Mouse (Mus musculus) hindbrain, embryonic 14.5 days (tissue): ENCODE data around the gene Amph. TPM values are rescaled to one million over a fixed set of nuclear protein-coding genes. Genes with fewer than 3 reads are reported as not detected.

Experiments used
- ATAC-seq: fragments of 200-750 bp; cut with Nextera tagmentation; 2 replicates; pipeline ENCODE4 v1.8.0; 2017; ENCODE audit warnings: moderate number of reproducible peaks, mild to moderate bottlenecking, moderate TSS enrichment, moderate library complexity; ENCODE audit not compliant: low FRiP score
- DNase-seq: peaks from one replicate; pipeline ENCODE4 v3.0.0-alpha.2; 2015; ENCODE audit warnings: low spot score
- H3K27ac ChIP-seq: fragments of 300-500 bp; sonication (generic); 2 replicates; pipeline ENCODE4 v1.5.1; 2014; ENCODE audit warnings: mild to moderate bottlenecking, moderate library complexity
- H3K27me3 ChIP-seq: fragments of 300-500 bp; sonication (generic); 2 replicates; pipeline ENCODE4 v1.6.1; 2014; ENCODE audit warnings: mild to moderate bottlenecking, low read length, mixed read lengths; ENCODE audit not compliant: control insufficient read depth, insufficient read depth
- H3K36me3 ChIP-seq: fragments of 300-500 bp; sonication (generic); replicated peaks from 2 replicates; pipeline ENCODE4 v1.6.1; 2014; ENCODE audit not compliant: control insufficient read depth, insufficient read depth
- H3K4me1 ChIP-seq: fragments of 300-500 bp; sonication (generic); replicated peaks from 2 replicates; pipeline ENCODE4 v1.6.1; 2014; ENCODE audit warnings: antibody characterized with exemption, low read length, mixed read lengths; ENCODE audit not compliant: control insufficient read depth, insufficient read depth
- H3K4me2 ChIP-seq: fragments of 300-500 bp; sonication (generic); replicated peaks from 2 replicates; pipeline ENCODE4 v1.6.1; 2014; ENCODE audit warnings: mild to moderate bottlenecking, moderate library complexity
- H3K4me3 ChIP-seq: fragments of 300-500 bp; sonication (generic); replicated peaks from 2 replicates; pipeline ENCODE4 v1.5.1; 2014; ENCODE audit warnings: mild to moderate bottlenecking, low read length
- H3K9ac ChIP-seq: fragments of 300-500 bp; sonication (generic); 2 replicates; pipeline ENCODE4 v1.6.1; 2014
- H3K9me3 ChIP-seq: fragments of 300-500 bp; sonication (generic); 2 replicates; pipeline ENCODE4 v1.6.1; 2016; ENCODE audit warnings: low read length; ENCODE audit not compliant: control insufficient read depth
- WGBS: fragments of 180-500 bp; shearing (Covaris S2); extraction: QIAGEN DNeasy Blood & Tissue Kit; methylation state at CpG from one replicate; pipeline ENCODE4 v1.1.7; 2014; 5-methylcytosine and 5-hydroxymethylcytosine counted together
- polyA plus RNA-seq: library from polyadenylated mRNA; unstranded; fragments of >200 nt; fragmentation: Nextera tagmentation; extraction: Ambion mirVana; gene quantifications from 2 replicates; pipeline ENCODE4 v1.2.1, GENCODE M21; 2014

Amph gene
- polyA plus RNA-seq, 1 experiment from 2014 or later: 76.8 TPM

DNA sequence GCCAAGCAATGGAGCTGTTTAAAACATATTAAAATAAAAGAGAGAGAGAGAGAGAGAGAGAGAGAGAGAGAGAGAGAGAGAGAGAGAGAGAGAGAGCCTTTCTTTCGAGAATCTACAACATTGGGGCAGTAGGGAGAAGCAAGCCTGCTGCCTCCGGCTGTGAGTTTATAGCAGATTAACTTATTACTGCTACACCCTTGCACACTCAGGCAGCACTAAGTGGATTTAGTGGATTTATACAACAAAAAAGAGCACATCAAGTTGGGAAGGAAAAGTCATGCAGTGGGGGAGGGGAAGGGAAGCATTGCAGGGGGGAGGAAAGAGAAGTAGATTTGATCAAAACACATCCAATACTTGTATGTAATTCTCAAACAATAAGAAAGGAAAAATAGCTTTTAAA, 73.5 kb downstream of the Amph start:
- no peak overlapping the region for H3K27ac ChIP-seq
- H3K4me1 ChIP-seq: no peaks in the 10 kb centered on the region
- ATAC-seq (no peak), DNase-seq (no peak)
- H3K27me3 ChIP-seq: no peaks in the 10 kb centered on the region
- 0 out of 2 replicates have a peak, but pooled peaks cover 7% of the 10 kb centered on the region for H3K9me3 ChIP-seq
- WGBS: 82% methylated on average over 2 of the region's 2 CpGs
- H3K9ac ChIP-seq: no peak overlapping the region
- H3K4me3 ChIP-seq: no peak overlapping the region
- no peak overlapping the region for H3K4me2 ChIP-seq
- H3K36me3 ChIP-seq: no peaks in the 10 kb centered on the region

DNA sequence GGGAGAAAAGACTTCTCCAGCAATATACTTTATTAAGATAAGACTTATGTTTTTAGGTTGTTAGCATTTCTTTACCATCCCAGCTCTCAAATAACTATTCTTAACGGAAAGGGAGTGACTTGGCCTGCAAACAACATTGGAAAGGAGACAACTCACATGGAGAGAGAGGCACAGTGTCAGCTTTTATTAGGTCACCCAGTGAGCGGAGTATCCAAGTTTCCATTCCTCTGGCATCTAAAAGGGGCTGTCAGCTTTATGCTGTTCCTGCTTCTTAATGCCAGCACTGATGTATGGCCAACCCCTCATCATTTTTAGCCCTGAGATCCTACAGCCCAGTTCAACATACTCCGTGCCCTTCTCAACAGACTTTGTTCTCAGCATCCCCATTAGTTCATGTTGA, 74.3 kb downstream of the Amph start:
- H3K27me3 ChIP-seq: no peaks in the 10 kb centered on the region
- H3K9ac ChIP-seq: no peak overlapping the region
- WGBS: 65% methylated on average over 3 of the region's 3 CpGs
- DNase-seq: no peak
- H3K4me2 ChIP-seq: no peak overlapping the region
- no peak for ATAC-seq
- H3K36me3 ChIP-seq: no peaks in the 10 kb centered on the region
- H3K4me1 ChIP-seq: no peaks in the 10 kb centered on the region
- H3K27ac ChIP-seq: no peak overlapping the region
- H3K9me3 ChIP-seq: 0 out of 2 replicates have a peak, but pooled peaks cover 7% of the 10 kb centered on the region
- H3K4me3 ChIP-seq: no peak overlapping the region

- Histone ChIP-seq H3K9ac (no peak overlapping the region), H3K4me1 (no peaks in the 10 kb centered on the region), H3K4me2 (no peak overlapping the region), H3K36me3 (no peaks in the 10 kb centered on the region), H3K27ac (no peak overlapping the region), H3K27me3 (no peaks in the 10 kb centered on the region), H3K9me3 (0 out of 2 replicates have a peak, but pooled peaks cover 5% of the 10 kb centered on the region), H3K4me3 (no peak overlapping the region)
- WGBS: 73% methylated on average over 2 of the region's 2 CpGs
- DNase-seq (no peak), ATAC-seq (no peak)
Measured at GRCm38 (mm10) chr13:19025091-19025688, 77.2 kb downstream of the Amph start.

- H3K27ac ChIP-seq: no peak overlapping the region
- no peak overlapping the region for H3K9ac ChIP-seq
- DNase-seq (no peak), ATAC-seq (no peak)
- H3K4me2 ChIP-seq: no peak overlapping the region
- H3K4me3 ChIP-seq: no peak overlapping the region
- WGBS: 91% methylated on average over 4 of the region's 4 CpGs
- no peaks in the 10 kb centered on the region for H3K9me3 ChIP-seq
- H3K36me3 ChIP-seq: no peaks in the 10 kb centered on the region
- no peaks in the 10 kb centered on the region for H3K4me1 ChIP-seq
- no peaks in the 10 kb centered on the region for H3K27me3 ChIP-seq
Measured at GRCm38 (mm10) chr13:19025906-19026305, 77.9 kb downstream of the Amph start.

- no peak overlapping the region for H3K9ac ChIP-seq
- H3K27me3 ChIP-seq: no peaks in the 10 kb centered on the region
- no peak overlapping the region for H3K27ac ChIP-seq
- 87% methylated on average over 3 of the region's 3 CpGs for WGBS
- no peaks in the 10 kb centered on the region for H3K36me3 ChIP-seq
- ATAC-seq: no peak
- H3K4me2 ChIP-seq: no peak overlapping the region
- no peak for DNase-seq
- no peaks in the 10 kb centered on the region for H3K4me1 ChIP-seq
- H3K9me3 ChIP-seq: no peaks in the 10 kb centered on the region
- H3K4me3 ChIP-seq: no peak overlapping the region
Measured at GRCm38 (mm10) chr13:19026923-19027322, 78.9 kb downstream of the Amph start.

DNA sequence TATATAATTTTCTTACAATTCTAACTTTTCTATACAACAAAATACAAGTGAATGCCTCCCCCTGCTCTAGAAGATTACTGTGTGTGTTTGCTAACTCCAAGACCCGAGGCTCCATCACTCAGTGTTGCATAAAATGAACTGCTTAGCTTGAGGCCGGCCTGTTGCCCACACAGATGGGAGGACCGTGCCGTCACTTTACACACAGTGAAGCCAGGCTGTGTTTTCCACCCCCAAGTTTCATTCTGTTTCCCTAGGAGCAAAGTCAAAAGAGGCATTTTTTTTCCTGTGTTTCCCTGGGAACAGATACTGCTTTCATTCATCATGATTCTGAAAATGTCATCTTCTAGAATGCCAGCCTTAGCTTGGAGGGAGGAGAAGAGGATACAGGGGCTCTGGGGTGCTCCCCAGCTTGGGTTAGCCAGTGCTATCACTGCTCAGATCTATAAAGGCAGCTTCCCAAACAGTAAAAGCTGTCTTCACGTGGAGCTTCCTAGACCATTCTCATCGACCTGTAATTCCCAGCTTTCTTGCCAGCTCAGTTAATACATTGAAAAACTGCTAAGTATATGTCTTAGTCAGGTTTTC, 79.9 kb downstream of the Amph start:
- ATAC-seq: no peak
- no peak overlapping the region for H3K27ac ChIP-seq
- no peaks in the 10 kb centered on the region for H3K9me3 ChIP-seq
- no peak overlapping the region for H3K9ac ChIP-seq
- H3K27me3 ChIP-seq: no peaks in the 10 kb centered on the region
- H3K4me2 ChIP-seq: no peak overlapping the region
- peak; percentile 30 for DNase-seq
- H3K36me3 ChIP-seq: no peaks in the 10 kb centered on the region
- no peak overlapping the region for H3K4me3 ChIP-seq
- WGBS: 55% methylated on average over 6 of the region's 6 CpGs
- H3K4me1 ChIP-seq: no peaks in the 10 kb centered on the region

GRCm38 (mm10) chr13:19031916-19032688, 84.1 kb downstream of the Amph start:
- Histone ChIP-seq H3K4me1 (no peaks in the 10 kb centered on the region), H3K9me3 (no peaks in the 10 kb centered on the region), H3K4me2 (no peak overlapping the region; the same call in 1 of the 2 replicates), H3K4me3 (no peak overlapping the region), H3K27me3 (no peaks in the 10 kb centered on the region), H3K9ac (no peak overlapping the region), H3K27ac (peak overlapping the region; percentile 12), H3K36me3 (no peaks in the 10 kb centered on the region)
- 58% methylated on average over 8 of the region's 8 CpGs for WGBS
- ATAC-seq: peak; percentile 54
- peak; percentile 29 for DNase-seq

- DNase-seq: no peak
- ATAC-seq: no peak
- H3K36me3 ChIP-seq: no peaks in the 10 kb centered on the region
- H3K9me3 ChIP-seq: no peaks in the 10 kb centered on the region
- 100% methylated on average over 1 of the region's 1 CpGs for WGBS
- no peak overlapping the region for H3K9ac ChIP-seq
- H3K4me1 ChIP-seq: no peaks in the 10 kb centered on the region
- H3K4me2 ChIP-seq: no peak overlapping the region
- no peak overlapping the region for H3K4me3 ChIP-seq
- no peak overlapping the region for H3K27ac ChIP-seq
- no peaks in the 10 kb centered on the region for H3K27me3 ChIP-seq
Measured at GRCm38 (mm10) chr13:19052090-19052489, 104.1 kb downstream of the Amph start.

DNA sequence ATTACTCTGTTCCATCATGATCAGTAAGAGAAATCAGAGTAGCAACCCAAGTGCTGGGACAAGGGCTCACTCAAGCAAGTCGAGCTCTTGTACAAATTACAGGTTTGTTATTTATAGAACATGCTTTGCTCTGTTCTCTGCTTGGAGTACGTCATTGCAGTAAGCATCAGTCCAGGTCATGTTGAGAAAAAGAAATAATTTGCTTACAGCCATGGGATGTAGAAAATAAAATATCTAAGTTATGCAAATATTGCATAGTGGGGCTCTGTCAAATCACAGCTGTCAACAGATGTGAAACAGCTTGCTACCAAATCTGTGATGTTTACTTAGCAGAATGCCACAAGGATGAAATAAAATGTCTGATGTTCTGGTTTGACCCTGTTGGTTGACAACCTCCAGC, 106.5 kb downstream of the Amph start:
- no peak overlapping the region for H3K4me2 ChIP-seq
- H3K36me3 ChIP-seq: no peaks in the 10 kb centered on the region
- DNase-seq: no peak
- H3K9me3 ChIP-seq: no peaks in the 10 kb centered on the region
- H3K27ac ChIP-seq: no peak overlapping the region
- ATAC-seq: no peak
- H3K27me3 ChIP-seq: no peaks in the 10 kb centered on the region
- no peaks in the 10 kb centered on the region for H3K4me1 ChIP-seq
- H3K4me3 ChIP-seq: no peak overlapping the region
- no peak overlapping the region for H3K9ac ChIP-seq
- WGBS: 80% methylated on average over 2 of the region's 2 CpGs
